Mouse (Mus musculus) CD4-positive helper T cell, adult 2 months (primary cell): ENCODE results near the gene Tob2.
A peak's percentile ranks its signal among the peaks of the same experiment; 100 is the strongest.

Experiments used
- DNase-seq: peaks from one replicate; pipeline ENCODE4 v3.0.0-alpha.2; 2012; ENCODE audit warnings: low read depth, missing footprints, low spot score

Tob2 gene

DNA sequence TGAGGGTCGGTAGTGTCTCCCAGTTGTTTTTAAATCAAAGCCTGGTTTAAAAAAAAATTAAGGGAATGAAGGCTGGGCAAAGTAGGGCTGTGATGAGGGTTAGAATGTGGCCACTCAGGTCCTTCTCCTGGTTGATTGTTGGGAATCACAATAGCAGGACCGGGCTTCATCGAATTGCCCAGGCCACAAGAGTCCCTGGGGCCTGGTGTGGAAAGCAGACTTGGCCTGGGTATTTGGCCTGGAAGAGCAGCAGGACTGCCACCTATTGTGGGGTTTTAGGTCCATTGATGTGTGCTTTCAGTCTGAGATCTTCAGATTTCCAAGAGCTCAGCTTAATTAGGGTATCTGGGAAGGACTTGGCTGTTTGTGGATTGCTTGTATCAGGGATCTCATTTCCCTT is 46.3 kb downstream of the Tob2 start:
- no peak for DNase-seq

DNA sequence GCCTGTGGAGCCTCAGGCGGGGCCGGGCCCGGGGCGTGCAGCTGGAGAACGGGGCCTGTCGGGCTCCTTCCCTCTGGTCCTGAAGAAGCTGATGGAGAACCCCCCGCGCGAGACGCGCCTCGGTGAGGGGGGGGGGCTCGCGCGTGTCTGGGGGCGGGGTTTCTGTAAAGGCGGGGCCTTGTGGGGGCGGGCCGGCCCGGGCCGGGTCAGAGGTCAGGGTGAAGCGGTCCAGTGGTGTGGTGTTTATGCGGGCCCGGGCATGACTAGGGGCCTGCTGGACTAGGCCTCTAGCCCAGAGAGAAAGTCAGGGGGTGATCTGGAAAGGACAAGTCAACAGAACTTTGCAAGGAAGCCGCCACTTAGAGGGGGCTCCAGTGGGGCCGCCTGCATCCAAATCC is 47.0 kb downstream of the Tob2 start:
- DNase-seq, result no peak

DNA sequence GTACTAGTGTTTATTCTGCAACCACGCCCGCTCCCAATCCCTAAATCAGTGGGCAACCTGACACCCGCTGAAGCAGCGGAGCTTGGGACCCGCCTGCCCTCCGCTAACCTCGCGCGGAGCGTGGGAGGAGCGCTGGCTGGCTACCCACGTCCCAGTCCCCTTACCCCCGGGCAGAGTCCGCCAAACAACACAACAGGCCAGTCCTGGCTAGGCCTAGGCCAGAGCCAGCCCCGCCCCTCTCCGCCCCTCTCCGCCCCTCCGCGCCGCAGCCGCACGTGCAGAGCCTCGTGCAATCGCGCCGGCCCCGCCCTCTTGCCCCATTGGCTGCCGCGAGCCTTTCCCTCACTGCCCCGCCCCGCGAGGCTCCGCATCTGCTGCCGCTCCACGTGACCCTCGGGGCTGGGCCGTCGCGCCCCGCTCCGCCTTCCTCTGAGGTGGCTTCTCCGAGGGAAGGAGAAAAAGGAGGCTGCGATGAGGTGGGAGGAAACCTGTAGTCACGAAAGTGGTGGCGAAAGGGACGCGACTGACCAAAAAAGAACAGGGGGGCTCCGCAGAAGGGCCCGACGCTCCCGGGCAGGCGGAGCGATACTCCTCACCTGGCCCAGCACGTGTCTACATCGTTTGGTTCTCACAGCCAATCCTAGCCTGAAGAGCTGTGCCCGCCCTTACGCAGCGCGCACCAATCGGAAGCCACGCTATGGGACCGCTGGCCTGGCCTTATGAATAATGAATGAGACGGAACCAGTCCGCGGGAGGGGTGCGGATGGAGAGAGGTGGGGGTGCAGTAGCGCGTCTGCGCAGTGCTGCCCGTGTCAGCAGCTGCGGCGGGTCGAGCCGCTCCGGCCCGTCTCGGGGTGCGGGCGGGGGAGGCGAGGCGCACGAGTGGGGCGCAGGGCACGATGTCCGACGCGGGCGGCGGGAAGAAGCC is 47.7 kb downstream of the Tob2 start:
- peak; percentile 99 for DNase-seq

DNA sequence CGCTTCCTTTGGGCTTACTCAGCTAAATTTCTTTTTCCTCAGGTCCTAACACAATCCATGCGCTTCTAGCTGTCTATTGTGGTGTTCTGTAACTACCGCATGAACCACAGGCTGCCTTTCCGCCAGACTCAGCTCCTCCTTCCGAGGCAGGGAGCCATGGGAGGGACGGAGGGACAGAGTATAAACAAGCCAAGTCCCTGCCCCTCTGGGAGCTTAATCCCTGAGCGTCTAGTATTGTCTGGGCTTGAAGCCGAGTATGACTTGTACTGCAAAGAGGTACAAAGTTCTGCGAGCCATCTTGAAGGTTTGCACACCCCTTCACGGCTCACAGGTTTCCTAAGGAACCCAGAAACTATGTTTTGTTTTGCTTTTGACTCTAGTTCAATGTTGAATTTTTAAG is 48.4 kb downstream of the Tob2 start:
- DNase-seq, result peak; percentile 73

DNA sequence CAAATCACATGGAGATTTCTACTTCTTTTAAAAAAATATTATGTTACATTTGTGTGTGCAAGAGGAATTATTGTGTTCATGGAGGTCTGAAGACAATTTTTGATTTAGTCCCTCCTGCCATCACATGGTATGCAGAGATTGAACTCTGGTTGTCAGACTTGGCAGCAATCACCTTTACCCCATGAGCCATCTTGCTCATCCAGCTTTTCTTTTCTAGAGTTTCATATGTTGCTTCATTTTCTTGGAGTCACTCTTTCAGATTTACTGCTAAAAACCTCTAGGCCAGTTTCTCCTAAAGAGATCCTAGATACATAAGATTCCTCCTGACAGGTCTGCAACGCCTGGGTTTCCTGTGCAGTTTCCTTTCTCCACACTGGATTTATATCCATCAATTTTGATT is 49.0 kb downstream of the Tob2 start:
- no peak for DNase-seq

DNA sequence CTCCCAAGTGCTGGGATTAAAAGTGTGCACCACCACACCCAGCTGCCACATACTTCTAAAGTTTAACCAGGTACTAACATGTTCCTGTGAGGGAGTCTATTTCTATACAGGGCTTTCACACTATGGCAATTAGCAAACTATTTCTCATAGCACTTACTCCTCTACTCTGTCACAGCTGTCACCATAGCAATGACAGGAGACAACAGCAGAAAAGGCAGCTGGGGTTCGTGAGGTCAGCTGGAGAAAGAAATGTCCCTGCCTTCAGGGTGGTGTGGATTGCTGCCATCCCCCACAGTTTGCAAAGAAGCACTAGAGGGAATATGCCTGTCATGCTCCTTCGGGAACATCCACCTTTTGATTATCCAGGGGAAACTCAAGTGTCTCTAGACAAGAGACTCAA is 49.8 kb downstream of the Tob2 start:
- DNase-seq, result no peak

DNA sequence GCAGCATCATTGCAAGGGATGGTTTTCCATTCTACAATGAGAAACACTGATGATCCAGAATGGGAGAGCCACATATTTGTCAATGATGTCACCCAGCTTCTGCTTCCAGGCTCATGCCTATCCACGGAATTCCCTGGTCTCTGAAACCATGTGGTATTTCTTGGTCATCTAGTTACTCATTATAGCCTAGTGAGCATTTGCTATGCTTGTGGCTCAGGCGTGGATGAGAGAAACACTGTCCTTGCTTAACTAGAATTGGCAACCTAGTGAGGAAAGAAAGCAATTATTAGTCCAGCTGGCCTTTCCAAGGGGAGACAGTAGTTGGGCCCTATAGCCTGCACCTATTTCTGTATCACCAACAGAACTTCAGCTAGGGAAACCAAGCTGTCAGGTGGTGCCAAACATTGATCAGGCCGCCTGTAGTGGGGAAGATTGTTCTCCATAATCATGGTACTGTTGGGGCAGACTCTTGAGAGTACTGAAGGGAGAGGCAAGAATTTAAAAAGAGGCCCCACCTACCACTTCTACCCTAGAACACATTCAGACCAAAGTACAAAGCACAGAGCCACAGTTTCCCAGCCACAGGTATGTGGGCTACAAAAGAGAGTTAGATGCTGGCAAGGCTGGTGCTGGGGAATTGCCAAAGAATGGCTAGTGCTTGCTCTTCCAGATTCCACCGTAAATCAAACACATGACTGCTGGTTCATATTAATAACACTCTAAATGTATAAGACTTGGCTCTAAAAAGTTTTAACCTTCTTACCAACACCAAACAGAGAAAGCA is 51.8 kb downstream of the Tob2 start:
- no peak for DNase-seq

DNA sequence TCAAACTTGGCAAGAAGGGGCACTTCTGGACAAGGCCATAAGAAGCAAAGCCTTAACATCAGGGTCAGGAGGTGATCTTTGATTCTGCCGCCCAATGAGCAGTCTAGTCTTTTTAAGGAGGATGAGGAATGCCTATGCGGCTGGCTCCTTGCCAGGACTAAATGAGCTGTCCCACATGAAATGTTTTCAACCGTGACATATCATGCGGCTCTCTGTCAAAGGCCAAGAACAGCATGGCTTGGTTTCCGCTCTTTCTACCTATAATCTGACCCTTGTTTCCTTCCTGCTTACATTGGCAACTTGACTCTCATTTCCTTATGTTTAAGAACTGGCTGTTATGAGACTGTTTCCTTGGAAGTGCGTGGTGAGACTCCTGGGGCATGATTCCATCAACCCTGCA is 53.0 kb downstream of the Tob2 start:
- DNase-seq, result no peak

DNA sequence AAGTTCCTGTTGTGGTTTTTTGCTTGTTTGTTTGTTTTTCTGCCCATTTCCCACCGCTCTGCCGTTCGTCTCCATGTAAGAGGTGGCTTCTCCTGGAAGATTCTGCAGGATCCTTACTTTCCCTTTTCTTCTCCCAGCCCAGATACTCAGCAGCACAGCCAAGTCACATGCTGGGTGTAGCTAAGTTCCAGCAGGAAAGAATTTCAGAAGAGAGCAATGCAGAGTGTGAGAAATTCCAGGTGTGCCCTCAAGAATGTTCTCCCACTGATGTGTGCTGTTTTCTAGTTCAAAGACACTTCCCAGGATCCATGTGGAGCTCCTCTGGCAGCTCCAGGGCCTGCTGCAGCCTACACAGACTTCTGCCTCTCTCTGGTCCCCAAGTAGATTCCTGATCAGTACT is 53.7 kb downstream of the Tob2 start:
- no peak for DNase-seq

DNA sequence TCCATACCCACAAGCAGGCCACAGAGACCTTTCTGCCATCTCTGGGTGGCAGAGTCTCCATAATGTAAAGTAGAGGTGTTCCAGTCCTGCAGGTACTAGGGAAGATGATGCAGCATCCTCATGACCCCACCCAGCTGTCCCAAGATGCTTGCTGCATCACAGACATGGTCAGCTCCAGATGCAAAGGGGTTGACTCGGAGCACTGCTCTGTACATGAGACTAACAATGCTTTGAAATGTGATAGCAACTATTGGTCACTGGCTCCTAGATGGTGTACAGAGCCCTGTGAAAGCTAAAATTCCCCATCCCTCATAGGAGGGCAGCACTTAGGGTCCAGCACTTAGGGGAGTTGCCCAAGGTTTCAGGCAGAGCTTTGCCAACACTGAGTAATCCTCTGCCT is 54.4 kb downstream of the Tob2 start:
- DNase-seq, result no peak

DNA sequence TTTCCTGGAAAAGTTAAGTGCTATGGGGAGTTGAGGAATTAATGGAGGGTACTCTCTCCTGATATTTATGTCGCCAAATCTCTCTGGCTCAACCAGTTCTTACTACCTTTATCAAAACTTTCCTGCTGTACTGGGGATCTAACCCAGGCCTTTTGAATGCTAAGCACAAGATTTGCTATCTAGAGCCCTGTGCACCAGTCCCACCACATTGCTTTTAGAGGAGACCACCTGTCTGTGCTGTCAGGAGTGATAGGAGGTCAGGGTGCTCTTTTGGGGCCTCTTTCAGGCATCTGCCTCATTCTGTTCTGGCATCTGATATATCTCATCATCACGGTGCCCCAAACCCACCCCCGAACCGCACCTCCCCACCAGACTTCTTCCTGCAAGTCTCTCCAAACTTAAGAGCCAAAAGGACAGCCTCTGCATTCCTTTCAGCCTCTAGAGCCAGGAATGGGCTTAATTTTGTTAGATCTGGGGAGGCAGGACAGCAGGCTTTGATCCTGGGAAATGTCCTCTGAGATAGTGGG is 55.1 kb downstream of the Tob2 start:
- no peak for DNase-seq

DNA sequence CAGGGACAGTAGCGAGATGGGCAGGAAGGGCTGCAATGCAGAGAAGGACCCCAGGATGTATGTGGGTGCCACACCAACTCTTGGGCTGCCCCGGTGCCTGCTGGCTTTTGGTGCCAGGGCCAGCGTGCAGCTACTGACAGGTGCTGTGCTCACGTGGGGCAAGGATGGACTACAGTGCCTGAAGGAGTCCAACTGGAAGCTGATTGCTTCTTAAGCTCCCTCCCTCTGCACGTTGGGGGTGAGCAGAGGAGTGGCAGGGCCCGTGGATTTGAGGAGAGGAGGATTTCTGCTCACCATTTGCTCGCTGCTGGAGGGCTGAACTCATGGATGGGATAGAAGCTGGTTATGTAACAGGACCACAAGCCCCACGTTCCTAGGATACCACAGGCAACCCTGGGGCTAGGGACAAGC is 55.6 kb downstream of the Tob2 start:
- DNase-seq, result no peak

DNA sequence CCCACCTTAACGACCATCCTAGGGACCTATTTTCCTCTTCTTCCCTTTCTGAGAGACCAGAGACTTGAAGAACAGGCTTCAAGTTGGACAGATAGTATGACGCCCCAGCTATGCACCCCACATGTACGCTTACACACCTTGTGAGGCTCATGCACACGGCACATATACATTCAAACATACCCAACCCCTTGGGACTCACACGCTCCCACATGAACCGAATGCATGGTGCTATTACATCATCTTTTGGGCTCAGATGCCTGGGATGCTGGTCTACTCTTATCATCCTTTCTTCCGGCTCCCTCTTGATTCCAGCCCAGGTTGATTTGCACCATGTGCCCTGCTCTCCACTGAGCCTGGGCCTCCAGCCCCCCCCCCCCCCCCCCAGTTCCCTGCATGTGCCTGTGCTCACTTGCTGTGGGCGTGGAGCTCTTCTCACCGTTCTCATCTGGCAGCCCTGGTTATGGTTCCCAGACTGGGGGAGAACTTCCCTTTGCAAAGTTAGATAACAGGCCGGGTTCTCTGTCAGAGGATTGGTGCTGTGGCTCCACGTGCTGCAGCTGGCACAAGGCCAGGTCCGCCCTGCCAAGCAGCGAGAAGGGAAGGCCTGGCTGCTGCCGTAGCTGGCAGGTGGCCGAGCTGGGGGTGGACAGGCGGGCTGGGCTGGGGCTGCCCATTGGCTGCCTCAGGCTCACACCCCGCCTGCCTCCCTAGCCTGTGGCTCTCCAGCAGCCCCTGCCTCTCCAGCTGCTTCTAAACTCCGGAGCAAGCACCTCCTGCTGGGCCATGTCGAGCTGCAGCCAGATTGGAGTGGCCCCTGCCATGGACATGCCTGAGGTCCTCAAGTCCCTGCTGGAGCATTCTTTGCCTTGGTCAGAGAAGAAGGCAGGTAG is 56.4 kb downstream of the Tob2 start, which contains the start of gene Tef:
TSS of gene Tef (plus strand) at position 421 of the 890 bp plus-strand sequence.
- peak; percentile 81 for DNase-seq

DNA sequence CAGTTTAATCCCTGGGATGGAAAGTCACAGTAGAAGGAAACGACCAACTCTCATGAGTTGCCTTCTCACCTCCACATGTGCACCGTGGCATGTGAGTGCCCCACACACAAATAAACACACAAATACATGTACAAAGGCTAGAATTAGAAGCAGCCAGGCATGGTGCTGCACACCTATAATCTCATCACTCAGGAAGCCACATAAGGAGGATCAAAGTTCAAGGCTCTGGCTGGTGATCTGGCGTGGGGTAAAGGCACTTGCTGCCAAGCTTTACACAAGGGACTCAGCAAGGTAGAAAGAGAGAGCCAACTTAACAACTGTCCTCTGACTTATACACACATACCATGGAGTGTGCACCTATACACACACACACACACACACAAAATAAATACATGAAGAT is 58.2 kb downstream of the Tob2 start:
- DNase-seq, result no peak

DNA sequence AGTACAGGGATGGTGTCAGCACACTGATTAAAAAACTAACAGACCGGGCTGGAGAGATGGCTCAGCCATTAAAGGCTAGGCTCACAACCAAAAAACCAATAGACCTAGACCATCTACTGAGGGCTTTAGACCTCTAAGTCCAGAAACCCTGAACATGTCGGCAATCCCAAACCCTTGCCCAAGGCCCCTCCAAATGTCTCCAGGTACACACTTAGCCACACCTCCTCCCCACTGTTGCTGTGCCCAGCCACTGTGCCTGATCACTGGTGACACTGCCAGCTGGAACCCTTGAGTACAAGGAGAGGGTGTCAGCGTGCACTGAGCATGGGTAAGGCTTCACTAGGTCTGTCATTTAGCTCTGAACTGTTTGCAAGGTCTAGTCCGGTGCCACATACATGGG is 60.2 kb downstream of the Tob2 start:
- no peak for DNase-seq
